Mouse (Mus musculus): ENCODE results near the gene Gm10322.
A peak's percentile ranks its signal among the peaks of the same experiment; 100 is the strongest.

Gene Gm10322

DNA sequence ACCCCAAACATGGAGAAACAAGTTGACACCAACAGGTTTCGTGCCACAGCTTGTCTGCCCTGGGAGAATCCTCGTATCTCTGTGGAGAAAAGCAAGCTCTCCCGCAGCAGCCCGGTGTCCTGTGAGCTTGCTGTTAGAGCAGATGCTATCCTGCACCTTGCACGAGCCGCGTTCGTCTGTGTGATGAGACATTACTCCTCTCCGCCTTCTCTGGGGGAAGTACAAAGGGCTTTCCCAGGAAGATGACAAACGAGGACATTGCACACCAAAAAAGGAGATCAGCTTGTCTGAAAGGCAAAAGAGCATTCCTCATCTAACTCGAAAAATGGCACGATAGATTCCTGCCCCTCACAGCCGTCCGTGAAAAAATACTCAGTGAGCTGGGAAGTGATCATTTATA, 13.0 kb upstream of the Gm10322 start:
- DNase-seq, result peak; percentile 46

DNA sequence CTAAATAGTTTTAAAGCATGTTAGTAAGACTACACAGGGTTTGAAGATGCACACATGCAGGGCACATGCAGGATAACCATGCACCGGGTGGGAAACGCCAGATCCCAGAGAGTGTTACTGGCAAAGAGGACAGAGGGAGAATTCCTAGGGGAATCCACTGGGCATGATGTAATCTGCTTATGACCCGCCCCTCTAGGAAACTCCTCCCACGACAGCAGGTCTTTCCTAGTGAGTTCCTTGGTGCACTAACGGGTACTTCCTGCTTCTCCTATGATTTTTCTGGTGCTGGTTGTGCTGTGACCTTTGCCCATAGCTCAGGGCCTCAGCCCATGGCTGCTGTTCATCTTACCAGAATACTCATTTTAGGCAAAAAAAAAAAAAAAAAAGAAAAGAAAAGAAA, 12.0 kb upstream of the Gm10322 start:
- DNase-seq, result no peak

DNA sequence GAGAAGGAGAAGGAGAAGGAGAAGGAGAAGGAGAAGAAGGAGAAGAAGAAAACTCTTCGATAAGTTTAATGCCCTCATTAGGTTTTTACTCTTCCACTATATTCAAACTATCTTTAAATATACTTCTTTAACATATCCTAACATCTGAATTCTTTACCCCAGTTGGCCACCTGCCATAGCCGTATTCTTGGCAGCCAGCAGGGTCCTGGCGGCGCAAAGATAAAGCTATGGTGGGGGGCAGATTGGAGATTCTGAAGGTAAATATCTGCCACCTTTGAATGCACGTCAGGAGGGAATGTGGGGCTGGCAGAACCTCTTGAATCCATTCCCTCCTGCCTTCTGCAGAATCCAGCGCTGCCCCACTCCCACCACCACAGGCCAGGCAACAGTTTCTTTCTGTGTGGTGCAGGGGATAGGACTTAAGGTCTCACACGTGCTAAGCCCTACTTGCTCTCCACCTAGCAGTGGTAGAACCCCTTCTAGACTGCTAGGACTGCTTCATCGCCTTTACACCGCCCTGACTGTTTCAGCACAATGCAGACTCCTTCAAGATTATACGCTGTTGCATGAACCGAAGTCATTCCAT, 10.9 kb upstream of the Gm10322 start:
- DNase-seq, result no peak

DNA sequence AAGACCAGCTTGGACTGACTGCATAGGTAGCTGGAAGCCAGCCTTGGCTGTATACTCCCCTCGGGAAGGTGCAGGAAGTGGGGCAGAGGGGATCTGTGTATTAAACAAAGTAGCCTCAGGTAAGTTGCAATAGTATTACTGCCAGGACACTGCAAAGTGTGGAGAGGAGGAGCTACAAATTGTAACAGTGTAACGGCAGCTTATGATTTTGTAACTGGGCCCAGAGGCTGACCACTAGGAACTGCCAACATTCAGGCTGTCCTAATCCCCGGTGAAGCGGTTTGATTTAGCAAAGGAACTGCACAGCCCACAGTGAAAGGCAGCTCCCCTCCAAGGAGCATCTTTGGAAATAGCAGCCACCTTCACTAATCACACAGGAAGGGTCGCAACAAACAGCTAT, 2.6 kb upstream of the Gm10322 start:
- DNase-seq, result no peak

DNA sequence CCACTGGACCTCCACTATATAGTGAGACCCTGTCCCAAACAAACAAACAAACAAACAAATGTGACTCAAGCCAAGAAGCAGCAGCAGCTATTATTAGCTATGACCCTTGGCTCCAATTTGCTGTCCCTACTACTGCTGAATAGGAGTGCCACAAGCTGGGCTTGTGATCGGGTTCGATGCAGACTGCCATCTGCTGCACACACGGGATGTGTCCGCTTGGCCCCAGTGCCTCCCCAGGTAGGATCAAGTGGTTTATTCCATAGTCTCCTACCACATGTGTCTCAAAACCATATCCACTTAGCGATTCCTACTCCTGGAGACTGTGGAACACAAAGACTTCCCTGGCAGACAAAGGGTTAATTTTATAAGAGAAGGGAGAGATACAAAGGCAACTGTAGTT, 1.7 kb upstream of the Gm10322 start:
- DNase-seq, result peak; percentile 56

DNA sequence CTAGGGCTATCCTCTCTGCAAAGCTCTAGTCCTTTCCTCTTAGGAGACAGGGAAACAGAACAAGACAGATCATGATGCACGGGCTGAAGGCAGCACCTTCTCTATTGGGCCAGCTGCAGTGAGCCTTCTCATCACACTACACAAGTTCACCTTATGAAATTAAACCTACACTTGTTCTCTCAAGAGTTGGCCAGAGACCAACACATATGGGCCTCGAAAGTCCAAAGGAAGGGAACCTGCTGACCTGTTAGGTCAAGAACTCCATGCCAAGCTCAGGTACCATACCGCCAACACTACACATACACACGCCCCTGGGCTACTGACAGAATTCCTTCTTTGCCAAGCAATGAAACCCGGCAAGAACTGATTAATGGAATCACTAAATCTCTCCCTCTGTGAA, 452 bp upstream of the Gm10322 start:
- peak; percentile 42 for DNase-seq

DNA sequence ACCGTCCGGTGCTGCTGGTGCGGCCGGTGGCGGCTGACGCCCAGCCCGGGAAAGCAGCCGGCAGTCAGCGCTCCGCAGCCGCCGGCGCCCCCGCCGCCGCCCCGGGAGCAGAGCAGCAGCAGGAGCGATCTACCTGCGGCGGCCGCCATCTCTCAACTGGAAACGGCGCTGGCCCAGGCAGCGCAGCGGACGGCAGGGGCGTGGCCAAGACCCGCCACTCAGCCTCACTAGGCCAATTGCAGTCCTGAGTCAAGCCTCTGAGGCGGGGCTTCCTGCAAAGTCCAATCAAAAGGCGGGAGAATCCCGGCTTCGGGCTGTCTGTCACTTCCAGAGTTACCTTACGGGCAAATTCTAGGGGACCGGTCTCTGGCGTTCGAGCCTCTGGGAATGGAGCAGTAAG, 659 bp downstream of the Gm10322 start, which contains the start of gene Mcu:
TSS of gene Mcu (minus strand) at position 171 of the 400 bp plus-strand sequence.
- DNase-seq, result peak; percentile 97

DNA sequence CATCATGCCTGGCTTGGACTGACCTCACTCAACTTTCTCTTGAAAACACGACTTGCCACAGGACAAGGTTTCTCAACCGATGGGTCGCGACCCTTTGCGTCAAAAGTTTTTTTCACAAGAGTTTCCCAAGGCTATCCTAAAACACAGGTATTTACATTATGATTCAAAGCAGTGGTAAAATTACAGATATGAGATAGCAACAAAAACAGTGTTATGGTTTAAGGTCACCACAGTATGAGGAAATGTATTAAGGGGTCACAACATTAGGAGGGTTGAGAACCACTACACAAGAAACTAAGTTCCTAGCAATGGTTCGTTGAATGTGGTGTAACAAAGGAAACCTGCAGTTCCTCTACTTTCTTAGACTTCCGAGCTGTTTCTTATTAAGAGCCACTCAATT, 1.9 kb downstream of the Gm10322 start:
- DNase-seq, result no peak

DNA sequence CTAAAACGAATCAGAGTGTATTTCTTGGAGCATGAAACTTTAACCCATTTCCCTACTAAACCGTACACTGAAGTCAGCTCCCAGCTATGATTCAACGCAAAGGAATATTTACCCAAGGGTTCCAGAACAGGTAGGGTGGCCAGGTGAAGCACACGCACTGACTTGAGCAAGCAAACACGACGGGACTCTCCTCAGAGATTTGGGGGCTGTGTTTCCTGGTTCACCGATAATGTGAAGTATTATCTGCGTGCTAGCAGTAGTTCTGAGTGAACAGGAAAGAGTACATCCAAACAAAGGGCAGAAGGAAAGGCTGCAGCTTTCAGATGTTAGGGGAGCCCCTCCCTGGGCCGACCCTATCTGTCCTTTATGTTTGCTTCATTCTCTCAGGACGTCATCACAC, 5.5 kb downstream of the Gm10322 start:
- DNase-seq, result no peak

DNA sequence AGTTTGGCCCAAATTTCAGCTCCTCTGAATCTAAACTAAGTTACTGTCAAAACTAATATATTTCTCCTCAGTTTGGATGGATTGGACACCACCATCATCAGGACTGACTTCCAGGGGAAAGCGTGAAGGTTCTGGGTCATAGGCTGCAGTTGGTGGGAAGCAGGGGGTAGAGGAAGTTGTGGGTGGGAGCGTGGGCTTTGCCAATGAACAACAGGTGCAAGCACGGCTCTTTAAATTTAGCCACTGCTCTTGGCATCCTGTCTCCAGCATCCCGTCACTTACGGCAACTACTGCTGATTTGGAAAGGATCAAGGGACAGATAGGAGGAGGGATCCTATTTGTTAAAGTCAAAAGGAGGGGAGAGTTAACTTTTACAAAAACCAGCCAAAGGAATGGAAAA, 7.6 kb downstream of the Gm10322 start:
- no peak for DNase-seq

DNA sequence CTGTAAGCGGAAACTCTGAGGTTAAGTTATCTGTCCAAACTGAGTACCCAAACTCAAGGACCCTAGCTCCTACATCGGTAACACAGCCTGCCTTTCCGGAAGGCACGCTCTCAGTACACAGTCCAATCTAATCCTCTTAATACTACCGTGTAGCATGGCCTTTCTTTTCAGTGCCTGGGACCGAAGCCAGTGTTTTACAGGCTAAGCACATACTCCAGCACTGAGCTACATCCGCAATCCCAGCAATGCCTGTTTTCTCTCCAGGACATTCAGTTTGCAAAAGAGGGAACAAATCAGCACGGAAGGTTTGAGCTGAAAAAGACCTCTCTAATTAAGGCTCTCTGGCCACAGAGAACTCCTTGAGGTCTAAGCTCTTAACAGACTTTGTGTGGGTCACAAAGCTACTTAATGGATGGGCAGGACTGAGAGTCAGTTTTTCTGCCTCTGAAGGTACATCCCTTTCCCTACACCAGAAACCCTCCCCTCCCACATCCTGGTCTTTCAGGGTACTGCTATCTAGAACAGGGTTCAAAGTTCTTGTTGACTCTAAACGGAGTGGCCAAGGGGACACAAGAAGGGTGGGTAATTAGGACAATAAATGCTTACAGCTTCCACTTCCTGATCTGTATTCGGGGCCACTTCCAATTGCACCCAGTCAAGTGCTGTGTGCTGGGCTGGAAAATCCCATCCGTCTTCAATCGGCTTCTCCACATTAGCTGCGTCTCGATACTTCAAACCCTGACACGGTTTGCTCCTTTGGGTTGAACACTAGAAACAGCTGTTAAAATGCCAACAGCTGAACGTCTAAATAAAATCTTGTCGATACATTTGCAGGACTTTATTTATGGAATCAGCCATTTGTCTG, 13.0 kb downstream of the Gm10322 start:
- no peak for DNase-seq

DNA sequence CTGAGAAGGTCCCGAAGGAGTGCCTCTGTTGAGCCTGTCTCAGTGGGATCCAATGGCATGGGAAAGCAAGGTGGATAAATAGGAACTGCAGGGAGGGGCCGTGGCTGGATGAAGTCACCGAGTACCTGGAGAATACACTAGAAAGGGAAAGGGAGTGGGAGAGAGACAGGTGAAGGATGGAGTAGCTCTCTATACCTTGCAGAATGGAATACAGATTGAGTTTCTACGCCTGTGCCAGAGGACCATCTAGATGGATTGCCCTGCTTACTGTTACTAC, 13.6 kb downstream of the Gm10322 start:
- no peak for DNase-seq

DNA sequence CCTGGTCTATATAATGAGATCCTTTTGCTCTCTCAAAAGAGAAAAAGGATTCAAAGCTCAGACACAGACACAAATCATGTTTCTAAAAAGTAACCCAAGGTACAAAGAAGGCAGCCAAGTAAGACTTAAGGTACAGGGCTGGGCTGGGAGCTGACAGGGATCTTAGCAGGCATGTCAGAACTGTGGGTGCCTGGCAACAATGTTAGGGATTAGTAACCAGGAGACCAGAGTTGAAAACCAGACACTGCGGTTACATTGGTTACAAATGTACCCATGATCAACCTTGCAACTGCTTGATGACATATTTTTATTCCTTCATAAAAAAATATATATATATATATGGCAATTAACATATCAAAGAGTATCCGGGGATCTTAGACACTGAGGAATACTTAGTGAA, 20.2 kb downstream of the Gm10322 start:
- DNase-seq, result no peak

DNA sequence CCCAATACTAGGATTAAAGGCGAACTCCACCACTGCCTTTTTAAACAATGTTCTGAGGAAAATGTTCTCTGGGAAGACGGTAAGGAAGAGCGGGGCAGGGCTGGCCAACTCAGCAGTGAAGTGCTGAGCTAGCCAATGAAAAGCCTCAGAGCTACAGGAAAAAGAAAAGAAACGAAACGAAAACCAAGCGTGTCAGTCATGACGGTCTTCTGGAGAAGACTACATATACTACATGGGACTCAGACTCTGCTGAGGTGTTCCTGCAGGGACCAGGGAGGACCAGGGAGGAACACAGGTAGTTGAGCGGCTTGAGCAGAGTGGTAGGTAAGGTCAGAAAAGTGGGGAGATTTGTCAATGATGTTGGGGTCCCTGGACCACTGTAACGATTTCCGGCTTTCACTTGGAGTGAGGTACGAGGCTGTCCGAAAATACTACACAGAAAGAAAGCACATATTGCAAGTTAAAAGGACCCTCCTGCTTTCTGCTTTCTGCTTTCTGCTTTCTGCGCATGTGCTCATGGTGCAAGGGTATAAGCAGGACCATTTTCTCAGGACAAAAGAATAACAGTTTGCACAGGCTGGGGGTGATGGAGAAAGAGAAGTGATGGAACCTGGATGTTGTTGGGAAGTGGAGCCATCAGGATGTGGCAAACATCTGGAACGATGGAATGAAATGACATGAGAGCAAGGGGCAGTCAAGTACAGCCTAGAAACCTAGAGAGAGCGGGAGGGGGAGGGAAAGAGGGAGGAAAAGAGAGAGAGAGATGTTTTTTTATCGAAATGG, 21.1 kb downstream of the Gm10322 start:
- no peak for DNase-seq

DNA sequence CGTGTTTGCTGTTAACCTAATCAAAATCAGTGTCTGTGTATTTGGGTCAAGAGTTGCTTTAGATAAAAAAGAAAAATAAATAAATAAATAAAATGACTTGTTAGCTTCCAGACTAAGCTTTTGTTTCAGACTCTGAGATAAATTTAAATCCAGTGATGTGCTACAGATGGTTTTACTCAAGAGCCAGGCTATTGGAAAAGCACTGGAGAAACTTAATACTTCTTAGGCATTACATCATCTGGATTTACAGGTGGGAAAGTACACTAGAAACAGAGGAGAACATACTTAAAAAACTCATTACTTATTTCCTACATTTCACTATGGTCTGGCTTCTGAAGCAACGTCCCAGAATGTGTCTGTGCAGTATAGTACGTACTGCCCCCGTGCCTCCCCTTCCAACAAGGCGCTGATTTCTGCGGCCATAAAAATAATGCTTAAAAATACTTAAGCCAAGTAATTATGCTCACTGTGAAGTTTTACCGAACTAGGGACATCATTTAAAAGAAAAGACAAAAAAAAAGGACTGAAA, 21.8 kb downstream of the Gm10322 start:
- DNase-seq, result no peak

DNA sequence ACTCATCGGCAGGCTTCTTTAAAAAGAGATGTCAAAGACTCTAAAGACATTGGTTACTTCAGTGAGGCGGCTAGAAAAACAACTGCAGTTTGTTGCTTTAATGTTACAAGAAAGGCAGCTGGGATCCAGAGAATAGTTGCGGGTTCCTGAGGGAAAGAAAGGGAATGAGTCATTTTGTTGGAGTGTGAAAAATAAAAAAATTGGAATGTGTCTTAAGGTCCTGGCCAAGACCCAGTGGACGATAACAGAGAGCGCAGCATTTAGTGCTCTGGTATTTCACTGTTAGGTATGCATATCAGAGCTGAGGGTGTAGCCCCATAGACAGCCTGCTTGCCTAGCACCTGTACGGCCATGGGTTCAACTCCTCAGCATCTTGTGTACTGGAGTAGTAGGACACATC, 22.7 kb downstream of the Gm10322 start:
- DNase-seq, result no peak

DNA sequence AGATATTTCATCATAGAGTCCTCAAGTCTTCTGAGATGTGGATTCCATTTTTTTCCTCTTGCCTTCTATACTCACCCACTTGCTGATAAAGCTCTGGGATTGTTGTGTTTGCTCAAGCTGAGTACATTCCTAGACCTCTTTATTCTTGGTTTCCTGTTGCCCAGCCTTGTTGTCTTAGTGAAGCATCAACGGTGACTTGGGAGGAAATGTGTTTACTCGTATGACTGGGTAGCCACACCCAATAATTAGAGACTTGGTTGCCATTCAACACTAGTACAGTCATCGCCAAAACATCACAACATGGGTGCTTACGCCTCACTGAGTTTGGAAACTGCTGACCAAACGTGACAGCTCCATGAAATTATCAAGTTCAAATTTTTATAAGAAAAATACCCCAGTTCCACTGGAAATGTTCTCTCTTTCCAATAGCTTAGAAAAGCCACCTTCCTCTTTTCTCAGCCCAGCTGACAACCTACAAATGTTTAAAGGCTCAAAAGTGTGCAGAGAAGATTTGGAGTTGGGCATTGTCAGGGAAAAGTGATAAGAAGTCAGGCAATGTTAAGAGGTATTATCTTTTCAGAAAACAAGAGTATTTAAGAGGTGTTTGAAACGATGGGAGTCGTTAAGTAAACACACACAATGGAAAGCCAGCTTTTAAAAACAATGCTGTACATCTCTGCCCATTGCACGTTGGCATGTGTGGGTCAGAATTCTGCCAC, 27.0 kb downstream of the Gm10322 start:
- DNase-seq, result no peak

DNA sequence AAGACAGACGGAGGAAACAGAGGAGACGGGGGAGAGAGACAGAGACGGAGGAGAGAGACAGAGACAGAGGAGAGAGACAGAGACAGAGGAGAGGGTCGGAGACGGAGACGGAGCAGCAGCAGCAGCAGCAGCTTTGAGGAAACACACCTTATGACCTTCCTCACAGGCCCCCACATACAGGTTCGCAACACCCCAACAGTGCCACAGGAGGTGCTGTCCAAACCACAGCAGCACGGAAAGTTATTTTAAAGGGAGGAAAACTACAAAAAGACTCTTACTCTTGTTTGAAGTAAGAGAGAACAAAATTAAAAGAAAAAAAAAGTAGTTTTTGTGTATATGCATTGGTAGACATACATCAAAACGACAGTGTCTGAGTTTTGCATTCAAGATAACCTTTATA, 27.8 kb downstream of the Gm10322 start:
- DNase-seq, result no peak

DNA sequence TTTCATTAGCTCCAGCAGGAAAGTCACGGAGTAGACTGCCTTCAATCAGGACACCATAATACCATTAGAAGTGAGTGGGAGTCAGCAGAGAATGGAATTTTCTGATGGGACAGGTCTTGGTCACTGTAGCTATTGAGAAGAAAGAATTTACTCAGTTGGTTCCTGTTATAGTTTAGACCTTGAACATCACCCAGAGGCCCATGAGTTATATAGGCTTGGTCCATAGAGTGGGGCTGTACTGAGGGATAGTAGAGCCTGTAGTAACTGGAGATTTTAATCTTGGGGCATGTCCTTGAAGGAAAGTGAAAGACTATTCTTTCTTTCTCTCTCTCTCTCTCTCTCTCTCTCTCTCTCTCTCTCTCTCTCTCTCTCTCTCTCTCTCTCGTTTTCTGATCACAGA, 28.8 kb downstream of the Gm10322 start:
- DNase-seq, result no peak

DNA sequence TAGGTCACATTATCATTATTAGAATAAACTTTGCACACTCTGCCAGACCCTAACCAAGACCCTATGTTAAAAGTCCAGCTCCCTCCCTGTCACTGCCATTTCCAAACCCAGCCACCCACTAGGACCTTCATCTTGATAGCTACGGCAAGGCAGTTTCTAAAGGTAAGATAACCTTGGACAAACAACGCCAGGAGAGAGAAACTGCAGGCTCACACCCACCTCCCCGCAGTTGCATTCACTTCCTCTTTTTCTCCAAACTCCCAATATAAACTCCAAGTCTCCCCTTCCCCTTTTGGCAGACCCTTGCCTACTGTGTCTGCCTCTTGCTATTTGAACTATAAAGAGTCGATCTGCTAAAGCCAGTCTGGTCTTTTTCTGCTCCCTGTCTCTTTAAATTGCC, 29.3 kb downstream of the Gm10322 start:
- no peak for DNase-seq

DNA sequence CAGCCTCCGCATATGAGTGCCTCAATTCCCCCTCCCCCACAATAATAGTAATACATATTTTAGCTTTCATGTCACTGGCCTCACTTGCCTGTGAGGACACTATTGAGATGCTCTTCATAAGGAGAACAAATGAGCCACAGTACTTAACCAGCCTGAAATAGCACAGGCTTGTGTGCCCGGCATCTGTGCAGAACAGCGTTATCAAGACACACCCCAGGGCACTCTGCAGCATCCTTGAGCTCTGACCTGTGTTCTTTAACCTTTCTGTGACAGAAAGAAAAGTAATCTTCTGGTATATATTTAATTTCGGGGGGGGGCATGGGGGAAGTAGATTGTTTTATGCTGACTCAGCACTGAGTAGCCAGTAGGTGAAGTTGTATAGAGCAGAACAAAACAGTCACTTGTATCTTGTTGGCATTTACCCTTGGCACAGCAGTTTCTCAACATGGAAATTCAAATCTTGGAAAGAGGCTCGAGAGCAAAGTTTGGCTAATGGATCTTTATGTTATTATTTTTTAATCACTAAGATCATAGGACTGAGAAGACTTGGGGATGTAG, 31.0 kb downstream of the Gm10322 start:
- DNase-seq, result no peak

DNA sequence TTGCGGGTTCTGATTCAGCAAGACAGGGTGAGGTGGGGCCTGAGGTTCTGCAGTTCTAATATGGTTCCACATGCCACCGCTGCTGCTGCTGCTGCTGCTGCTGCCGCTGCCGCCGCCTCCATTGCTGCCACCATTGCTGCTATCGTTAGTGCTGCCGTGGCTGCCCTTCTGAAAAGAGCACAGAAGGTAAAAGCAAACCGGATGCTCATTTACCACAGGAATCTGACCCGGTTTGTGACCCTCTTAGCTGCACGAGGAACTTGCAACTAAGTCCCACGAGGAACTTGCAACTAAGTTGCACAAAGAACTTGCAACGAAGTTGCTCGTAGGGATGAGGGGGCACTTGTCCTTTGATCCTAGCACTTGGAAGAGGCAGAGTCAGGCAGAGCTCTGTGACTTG, 40.9 kb downstream of the Gm10322 start:
- DNase-seq, result no peak

DNA sequence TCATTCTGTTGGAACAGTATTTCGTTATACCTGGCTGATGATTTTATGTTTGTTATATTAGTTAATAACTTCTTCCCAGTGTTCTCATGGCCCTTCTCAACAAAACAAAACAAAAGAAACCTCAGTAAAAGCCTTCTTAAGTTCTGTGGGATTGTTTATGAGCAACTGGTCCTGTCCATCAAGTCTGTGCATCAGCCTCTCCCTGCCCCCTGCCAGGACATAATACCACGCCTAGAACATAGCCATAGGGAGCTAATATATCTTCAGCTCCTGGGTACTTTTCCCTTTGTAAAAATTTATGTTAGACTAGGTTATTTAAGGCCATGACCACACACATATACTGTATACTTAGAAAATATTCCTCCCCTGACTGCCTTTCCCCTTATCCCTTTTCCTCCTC, 48.9 kb downstream of the Gm10322 start:
- DNase-seq, result no peak

Measured in cerebellum, adult 11 months (tissue).